Mouse (Mus musculus) kidney, adult 8-10 months (tissue): Measurements from ENCODE around the gene Thsd7a.
A peak's percentile ranks its signal among the peaks of the same experiment; 100 is the strongest.

Source experiments
- DNase-seq, 2 experiments: peaks; one replicate each; pipeline ENCODE4 v3.0.0; 2022

Thsd7a gene

DNA sequence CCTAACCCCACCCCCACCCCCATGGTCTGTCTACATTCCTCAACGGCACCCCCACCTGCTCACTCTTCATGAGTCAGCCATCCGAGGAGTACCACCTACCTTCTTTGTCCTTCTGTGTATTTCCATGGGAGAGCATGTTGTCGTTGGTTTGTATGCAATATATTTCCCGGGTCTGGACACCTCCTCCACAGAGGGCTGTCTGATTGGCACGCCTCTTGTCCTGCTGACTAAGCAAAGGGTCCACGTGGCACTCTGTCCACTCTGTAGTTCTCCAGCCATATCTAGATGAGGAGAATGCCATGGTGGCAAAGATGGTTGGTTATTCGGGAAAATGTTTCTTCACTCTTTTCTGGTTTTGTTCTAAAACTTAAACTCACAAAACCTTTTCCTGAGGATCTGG is 248.3 kb downstream of the Thsd7a start:
- no peak for DNase-seq

DNA sequence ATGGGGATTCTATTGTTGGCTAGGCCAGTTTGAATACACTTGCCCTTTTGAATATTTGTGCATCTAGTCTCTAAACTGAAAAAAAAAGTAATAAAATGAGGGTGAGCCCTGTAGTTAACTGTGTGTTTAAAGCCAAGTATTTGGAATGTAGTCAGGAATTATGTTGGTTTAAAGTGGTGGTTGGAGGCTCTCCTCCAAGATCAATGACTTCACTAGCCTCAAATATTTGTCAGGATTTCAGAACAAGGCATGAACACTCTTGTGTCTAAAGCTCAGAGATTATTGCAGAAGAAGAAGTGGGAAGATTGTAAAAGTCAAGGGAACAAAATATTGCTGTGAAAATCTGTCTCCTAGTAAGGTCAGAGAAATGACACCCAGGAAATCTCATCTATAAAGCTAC is 249.3 kb downstream of the Thsd7a start:
- no peak for DNase-seq

DNA sequence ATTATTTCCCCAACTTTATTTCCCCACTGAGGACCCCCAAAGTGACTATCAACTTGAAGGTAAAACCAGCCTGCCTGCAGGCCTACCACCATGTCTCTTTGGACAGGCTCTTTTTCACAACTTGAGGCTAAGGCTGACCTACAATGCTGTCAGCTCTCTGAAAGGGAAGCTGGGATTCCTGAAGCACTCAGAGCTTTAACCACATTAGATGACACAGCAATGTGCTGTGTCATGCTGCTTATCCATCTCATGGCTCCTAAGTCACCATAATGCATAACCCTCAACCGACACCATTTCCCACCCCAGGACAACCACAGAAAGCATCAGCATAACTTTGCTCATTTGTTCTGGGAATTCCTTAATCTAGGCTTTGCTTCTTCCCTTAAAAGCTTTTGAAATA is 255.6 kb downstream of the Thsd7a start:
- DNase-seq: no peak

DNA sequence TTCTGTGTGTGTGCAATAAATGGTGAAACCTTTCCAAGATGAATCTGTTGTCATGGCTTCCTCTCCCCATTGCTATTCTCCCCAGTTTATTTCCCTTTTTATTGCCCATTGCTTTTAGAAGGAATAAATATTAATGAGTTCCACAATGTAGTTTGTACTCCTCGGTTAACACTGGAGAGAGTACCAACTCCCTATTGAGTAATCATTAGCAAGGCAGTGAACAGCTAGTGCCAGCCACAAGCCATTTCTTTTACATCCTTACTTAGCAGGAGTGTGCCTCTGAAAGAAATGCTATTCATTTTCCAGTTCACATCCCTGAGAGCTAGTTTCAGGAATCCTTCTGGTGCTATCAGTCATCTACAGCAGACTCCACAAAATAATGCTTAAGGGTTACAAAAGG is 260.3 kb downstream of the Thsd7a start:
- DNase-seq: peak in 1 of 2 experiments; percentile 4

DNA sequence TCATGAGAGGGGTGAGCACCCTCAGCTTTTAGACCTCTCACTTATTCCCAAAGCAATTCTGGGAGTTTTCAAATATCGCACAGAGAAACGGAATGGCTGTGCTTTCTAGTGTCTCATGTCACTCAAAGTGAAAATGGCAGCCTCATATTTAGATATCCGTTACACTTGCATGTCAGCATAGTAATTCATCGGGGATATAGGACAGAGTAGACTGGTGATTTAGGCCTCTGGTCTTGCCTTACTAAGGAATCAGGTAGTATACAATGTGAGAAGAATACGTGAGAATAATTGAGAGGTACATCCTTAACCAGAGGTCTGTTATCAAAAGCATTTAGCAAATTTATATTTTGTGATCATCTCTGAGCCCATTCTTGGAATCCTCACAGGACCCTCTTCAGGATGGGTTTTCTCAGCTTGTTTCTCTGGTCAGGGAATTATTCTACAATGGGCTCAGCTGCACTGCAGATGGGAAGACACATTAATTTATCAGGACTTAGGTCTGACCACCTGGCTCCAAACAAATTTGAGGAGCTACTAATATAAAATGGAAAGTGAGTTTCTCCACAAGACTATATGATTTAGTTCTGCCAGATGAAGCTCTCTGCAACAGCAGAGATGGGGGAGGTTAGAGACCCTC is 267.6 kb downstream of the Thsd7a start:
- DNase-seq: no peak

DNA sequence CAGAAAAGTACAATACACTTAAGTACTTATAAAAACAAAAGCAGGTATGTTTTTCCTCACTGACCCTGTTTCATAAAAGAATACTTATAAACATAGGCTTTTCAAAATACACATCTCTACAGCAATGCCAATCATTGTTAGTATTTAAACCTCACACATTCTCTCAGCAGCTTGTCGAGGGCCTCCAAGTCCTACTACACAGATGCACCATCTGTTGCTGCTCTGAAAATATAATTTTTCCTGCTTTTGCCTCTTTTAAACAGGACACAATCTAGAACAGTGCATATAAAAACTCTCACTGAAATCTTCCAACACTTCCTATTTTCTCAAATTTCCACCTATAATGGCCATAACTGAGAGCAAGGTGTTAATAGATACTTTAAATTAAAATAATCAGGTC is 270.9 kb downstream of the Thsd7a start:
- DNase-seq: no peak

DNA sequence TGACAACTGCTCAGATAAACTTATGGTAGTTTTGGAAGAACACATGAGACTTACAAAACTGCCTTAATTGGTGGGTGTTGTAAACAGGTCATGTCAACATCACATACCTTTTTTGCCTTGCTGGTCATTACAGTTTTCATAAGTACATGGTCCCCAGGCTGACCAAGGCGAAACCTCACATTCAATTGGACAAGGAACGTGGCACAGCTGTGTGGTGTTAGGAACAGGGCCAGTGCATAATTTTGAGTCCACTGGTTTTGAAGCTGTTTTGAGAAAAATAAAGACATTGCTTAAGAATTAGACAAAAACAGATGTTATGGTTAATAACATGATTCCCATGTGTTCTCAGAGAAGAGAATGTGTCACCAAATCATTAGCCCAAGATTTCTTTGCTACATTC is 278.3 kb downstream of the Thsd7a start:
- no peak for DNase-seq

DNA sequence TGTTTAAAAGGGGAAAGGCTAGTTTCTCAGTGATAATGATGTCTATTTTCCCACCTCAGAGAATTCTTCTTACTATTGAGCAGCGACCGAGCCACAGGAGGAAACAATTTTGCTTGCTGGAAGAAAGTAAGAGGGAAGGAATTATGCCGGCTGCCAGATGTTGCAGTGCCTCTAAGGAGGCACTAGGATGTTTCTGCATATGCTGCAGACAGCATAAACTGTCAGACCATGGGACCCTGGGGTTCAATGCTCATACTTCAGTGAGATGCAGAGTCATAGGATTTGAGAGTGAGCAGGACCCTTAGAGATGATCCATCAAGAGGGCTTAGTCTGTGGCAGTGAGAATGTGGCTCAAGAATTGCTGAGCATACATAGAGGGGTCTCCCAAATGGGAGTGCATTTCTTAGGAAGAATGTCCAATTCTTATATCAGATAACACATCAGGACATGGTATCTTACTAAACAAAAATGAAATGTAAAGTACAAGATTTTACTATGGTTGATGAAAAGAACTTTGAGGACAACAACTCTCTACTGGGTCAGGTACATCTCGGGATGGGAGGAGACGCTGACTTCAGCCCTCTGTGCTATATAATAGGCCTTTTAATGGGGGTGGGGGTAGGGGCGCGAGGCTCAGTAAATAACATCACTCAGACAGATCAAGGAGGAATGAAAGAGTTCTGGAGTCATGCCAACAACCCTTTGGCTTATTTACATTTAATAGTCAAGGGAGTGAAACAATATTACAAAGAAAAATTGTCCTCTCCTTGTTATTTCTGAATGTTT is 281.7 kb downstream of the Thsd7a start:
- DNase-seq: no peak

DNA sequence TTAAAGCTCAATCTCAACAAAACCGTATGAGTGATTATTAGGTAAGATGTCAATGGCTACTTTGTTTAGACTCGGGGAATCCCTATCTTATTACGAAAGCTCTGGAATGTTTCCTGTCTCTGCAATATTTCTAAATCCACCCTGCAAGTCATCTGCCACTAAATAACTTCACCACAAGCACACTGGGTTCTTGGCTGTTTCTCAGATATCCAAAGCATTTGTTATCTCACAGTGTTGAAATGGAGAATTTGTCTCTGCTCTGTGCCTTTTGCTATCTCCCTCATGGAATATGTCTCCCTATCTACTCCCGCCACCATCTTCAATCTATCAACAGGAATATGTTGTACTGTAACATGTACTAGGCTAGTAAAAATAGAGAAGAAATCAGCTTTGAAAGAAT is 290.4 kb downstream of the Thsd7a start:
- DNase-seq: no peak

DNA sequence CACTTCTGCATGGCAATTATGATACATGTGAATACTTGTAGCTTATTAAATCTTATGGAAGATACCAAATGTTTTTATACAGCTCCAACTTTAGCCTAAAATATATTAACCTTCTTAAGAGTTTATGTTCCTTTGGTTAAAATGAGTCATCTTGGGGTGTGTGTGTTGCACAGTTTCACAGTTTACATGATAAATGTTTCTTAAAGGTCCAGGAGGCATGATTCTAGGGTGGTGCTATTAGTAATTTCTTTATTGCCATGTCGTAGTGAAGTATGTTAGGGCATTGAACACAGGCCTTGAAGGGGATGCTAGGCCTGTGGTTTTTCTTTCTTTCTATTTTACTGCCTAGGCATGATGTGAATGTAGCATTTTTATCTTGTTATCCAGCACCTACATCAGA is 291.8 kb downstream of the Thsd7a start:
- DNase-seq: no peak

DNA sequence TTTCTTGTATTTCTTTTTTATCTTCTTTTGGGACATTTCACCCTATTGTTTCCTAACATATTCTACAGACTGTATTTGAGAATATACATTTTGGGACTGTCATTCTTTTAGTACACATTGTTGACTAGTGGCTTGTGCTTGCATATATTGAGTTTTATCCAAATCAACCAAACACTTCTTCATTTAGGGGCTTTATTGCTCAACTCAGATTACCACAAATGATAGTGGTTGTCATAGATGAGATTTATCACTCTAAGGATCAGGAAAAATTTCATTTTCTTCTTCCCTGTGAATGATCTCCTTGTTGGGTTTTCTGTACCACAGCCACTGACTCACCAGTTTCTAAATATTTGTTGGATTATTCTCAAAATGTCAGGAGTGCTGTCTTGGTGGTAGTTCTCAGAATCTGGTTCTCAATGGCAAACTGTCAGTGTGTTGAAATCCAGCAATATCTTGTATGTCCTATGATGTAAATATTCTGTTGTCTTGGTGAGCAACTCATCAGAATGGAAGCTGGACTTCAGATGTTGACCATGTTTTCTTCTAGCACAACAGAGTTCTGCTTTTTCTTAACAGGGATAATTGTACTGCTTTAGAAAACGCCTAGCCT is 294.2 kb downstream of the Thsd7a start:
- DNase-seq: no peak

DNA sequence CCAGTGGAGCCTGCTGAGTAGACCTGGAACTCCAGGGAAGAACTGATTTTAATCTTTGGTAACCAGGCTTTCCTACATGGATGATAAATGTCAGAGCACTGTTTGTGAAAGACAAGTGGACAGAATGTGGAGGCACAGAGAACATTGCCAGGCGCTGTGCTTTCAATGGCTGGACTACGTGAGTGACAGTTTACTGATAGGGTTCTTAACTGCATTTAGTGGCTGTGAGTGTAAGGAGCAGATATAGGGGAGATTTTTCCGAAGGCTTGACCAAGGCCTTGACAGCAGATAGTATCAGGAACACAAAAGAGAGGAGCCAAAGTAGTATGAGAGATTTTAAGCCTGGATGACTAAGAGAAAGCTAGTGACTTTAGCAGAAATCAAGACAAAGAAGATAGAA is 295.1 kb downstream of the Thsd7a start:
- no peak for DNase-seq

DNA sequence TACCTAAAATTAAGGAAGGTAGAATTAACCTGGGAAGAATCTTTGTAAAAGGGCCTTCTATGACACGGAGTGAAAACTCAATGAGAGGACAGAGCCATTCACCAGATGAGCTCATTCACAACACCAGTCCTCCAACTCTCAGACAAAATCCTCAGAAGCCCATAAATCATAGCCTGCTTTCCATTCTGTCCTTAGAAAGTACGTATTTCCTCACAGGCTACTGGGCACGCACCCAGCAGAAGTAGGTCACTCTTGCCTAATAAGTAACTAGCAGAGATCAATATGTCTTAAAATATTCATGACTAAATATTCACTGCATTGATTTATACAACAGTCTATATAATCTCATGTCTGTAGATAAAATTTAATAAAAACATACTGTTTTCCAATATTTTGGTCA is 300.4 kb downstream of the Thsd7a start:
- DNase-seq: peak; percentile 22 to 23

DNA sequence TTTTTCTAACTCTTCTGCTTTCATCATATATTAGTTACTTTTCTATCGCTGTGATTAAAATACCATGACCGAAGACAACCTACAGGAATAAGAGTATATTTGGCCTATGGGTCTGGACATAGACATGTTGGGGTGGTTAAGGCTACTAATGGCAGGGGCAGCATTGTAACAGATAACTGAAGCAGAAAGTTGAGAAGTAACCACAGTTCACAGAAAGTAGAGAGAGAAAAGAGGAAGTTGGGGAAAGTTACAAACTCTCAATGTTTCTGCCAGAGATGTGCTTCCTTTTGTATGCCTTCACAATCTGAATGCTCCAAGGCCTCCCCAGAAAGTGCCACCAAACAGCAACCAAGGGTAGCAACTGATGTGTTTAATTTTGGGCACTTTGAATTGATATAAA is 303.7 kb downstream of the Thsd7a start:
- DNase-seq: no peak

DNA sequence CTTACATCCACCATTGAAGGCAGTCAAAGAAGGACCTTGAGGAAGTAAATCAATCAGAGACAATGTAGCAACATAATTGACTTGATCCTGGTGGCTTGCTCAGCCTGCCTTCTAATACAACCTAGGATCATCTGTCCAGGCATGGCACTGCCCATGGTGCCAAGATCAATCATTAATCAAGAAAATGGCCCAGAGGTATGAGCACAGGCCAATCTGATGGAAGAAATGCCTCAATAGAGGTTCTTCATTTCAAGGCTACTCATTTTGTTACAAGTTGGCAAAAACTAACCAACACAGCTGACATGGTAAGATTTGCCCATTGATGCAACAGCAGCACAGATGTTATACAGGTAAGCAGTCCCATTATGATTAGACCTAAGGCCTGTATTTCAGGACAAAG is 309.6 kb downstream of the Thsd7a start:
- peak in 1 of 2 experiments; percentile 3 for DNase-seq

DNA sequence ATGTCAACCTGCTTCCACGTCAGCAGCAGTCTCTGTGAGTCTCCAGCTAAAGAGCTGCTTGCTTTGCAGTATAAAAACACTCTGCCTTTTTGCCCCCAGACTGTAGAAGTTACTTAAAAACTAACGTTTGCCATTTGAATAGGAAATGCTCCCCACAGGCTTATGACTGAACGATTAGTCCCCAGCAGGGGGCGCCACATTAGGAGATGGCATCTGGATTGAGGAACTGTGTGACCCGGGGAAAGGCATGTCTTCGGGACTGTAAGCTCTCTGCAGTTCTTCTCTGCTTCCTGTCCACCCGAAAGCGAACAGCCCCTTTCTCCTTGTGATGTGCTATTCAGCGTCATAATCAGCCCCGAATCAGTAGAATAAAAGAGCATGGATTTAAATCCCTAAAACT is 330.1 kb downstream of the Thsd7a start:
- DNase-seq: no peak

DNA sequence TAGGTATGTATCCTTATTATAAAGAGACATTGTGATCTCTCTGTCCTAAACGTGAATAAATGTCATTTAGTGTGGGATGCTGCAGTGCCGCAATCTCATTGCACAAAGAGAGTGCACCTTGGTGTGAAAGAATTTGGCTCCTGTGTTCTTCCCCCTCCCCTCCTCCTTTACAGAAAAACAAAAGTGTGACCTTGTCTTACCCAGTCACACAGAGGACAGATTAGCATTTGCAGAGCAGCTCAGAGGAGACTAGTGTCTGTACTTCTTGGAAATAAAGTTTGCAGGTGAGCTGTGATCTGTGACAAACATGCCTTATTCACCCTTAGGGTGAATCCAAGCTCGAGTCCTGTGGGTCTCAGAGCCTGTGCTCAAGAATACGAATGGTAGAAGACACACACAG is 332.2 kb downstream of the Thsd7a start:
- DNase-seq: no peak

DNA sequence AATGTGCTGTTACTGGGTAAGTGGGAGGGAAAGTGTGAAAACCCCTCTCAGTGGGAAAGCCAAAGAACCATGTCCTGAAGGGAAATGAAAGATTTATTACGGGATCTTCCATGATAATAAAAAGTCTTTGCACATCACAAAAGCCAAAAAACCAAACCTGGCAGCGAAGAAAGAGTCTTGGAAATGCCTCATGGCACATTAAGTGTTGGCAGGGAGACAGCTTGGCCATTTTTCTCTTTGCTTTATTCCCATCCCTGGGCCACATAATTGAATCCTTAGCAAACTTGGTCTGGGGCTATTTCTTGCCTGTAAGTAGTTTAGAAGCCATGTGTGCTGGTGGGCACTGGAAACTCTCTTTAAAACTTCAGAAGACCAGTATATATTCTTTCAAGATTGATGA is 344.8 kb downstream of the Thsd7a start:
- no peak for DNase-seq

DNA sequence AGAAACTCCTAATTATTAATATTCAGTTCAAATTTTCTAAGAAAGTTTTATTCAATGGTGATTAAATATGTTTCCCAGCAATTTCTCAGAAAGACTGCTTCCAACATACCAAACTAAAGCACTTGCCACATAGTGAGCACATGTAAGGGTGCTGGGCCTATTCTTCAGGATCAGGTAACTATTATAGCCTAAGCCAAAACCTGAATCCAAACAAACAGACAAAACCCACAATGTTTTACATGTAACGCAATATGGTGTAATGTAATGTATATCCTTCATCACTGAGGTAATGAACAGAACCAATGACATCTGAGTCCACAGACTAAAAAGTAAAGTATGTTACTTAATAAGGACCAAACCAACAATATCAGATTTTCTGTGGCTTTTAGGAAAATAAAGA is 346.2 kb downstream of the Thsd7a start:
- DNase-seq: no peak

DNA sequence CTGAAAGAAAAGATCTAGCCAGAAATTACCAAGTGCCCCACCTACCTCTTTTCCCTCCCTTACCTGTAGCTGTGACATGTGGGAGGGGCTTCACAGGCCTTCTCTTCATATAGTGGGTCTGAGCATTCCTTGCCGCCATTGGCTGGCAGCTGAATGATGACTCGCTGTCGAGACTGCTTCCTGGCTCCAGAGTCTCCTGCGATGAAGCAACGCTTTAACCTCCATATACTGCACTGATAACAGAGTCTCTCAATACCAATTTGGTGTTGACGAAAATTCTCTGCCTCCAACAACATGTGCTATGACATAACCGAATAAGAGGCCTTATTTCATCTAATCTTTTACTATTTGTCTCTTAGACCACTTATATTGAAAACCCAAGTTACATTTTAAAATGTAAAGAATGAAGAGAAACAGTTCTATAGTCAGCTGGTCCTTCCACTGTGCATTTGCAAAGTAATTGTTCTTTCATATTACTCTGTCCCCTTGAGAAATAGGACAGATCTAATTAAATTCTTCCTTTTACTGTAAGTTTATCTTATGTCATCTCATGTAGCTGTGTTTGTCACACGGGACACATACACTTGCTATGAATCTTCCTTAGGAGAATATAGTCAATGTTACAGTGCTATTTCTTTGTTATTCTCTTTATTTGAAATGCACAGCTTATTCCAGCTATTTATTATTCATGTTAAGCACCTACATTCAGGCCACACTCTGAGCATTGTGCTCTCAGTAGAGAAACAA is 351.3 kb downstream of the Thsd7a start:
- DNase-seq: no peak

DNA sequence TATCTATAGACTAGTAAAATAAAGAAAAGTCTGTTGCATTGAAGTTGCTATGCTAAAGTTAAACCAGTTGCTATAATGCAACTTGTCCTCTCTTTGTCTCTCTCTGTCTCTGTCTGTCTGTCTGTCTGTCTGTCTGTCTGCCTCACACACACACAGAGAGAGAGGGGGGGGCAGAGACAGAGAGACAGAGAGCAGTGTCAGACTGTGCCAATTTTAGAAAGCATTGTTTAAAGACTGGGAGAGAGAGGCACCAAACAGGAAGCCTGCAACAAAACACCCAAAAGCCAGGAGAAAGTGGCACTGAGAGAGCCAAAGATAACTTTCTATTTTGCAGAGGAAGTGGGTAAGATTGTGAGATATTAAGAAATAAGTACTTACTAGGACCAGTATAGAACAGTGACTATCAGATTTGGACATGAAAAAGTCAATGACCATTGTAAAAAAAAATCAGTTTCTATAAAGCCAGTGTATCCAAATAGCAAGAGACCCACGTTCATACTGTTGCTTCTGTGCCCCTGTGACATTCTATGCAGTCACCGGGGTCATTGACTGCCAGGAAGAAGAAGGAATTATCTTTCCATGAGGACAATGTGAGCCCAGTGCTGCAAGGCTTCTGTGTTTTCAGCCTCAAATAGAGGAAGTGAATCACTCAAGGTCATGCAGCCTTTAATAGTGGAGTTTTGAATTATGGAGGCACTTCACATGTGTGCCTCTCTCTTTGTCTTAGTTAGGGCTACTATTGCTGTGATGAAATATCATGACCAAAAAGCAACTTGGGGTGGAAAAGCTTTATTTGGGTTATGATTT is 355.4 kb downstream of the Thsd7a start:
- no peak for DNase-seq

DNA sequence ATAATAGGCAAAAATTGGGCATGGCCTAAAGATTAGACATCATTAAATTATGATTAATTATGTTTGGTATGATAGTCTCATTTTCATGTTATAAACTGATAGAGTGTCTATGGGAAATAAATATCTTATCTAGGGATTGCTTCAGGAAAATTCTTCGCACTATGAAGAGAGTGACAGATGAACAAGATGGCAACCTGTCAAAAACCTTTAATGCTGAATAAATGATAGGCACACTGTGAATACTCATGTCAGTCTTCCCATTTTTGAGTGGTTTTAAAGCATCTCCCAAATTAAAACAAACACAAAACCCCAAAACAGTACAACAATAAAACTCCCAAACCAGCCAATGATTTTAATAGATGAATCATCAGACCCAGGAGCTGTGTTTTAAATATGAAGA is 362.5 kb downstream of the Thsd7a start:
- DNase-seq: no peak

DNA sequence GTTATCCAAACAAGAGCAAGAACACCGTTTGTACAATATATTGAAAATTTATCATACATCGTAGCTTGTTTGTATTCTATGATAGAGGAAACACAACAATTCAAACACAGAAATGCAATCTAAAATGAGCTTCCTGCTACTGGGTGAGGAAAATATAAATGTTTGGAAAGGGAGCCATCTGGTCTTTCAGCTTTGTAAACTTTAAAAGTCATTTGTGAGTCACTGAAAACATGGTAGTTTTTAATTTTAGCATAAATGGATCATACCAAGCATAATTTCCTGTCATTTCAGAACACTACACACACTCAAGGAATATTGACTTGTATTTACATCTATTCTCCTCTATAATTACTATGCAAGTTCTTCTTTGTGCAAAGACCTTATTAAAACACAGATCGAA is 363.6 kb downstream of the Thsd7a start:
- DNase-seq: no peak
